Mouse (Mus musculus): ENCODE measurements around the gene Dysf.

- TF ChIP-seq CTCF (IDR thresholded peaks at IDR 0.05; ENCODE audit: extremely low read depth, insufficient read depth, insufficient read length, insufficient replicate concordance) (no peak), POLR2A (IDR thresholded peaks at IDR 0.05; ENCODE audit: low read depth, low read length) (no peak)
Observed at GRCm38 (mm10) chr6:84143328-84143727, 134.9 kb downstream of the Dysf start.
